Mouse (Mus musculus): ENCODE measurements around the gene Cpxm2.

Gene Cpxm2

GRCm38 (mm10) chr7:132015933-132016332 is 138.6 kb downstream of the Cpxm2 start:
- DNase-seq (ENCODE audit: low spot score), result no peak

GRCm38 (mm10) chr7:132015193-132015592 is 139.3 kb downstream of the Cpxm2 start:
- DNase-seq (ENCODE audit: low spot score), result no peak

- DNase-seq (ENCODE audit: low spot score), result no peak
Measured at GRCm38 (mm10) chr7:132013970-132014369, 140.6 kb downstream of the Cpxm2 start.

- no peak for DNase-seq (ENCODE audit: low spot score)
Measured at GRCm38 (mm10) chr7:132012969-132013679, 141.4 kb downstream of the Cpxm2 start.

- no peak for DNase-seq (ENCODE audit: low spot score)
Measured at GRCm38 (mm10) chr7:132009002-132009401, 145.5 kb downstream of the Cpxm2 start.

GRCm38 (mm10) chr7:132005996-132006696 is 148.4 kb downstream of the Cpxm2 start:
- DNase-seq (ENCODE audit: low spot score), result no peak

- DNase-seq (ENCODE audit: low spot score), result no peak
Measured at GRCm38 (mm10) chr7:131992873-131993272, 161.7 kb downstream of the Cpxm2 start.

GRCm38 (mm10) chr7:131992226-131992625 is 162.3 kb downstream of the Cpxm2 start:
- no peak for DNase-seq (ENCODE audit: low spot score)

GRCm38 (mm10) chr7:131989056-131989455 is 165.5 kb downstream of the Cpxm2 start:
- no peak for DNase-seq (ENCODE audit: low spot score)
